9 mouse cellular contexts compared by ENCODE assay signal in genomic region chr10:74935016-74935415, GRCm38 (mm10). TPM values are rescaled to one million over a fixed set of nuclear protein-coding genes. Genes with fewer than 3 reads are reported as not detected.
DNase-seq lines count a peak whose midpoint lies in the region; ATAC-seq and TF ChIP-seq lines count a peak whose summit lies in the region.
"Had no signal": no experiment of that assay in that cellular context is flagged by ENCODE, and none has a peak within 500 bp of the region (broad histone marks: within the 10 kb centered on the region; RNA-seq: fewer than 3 reads in every experiment).

No protein-coding gene starts in this region.

- WGBS in hindbrain, postnatal 0 days = 25% methylated on average over 6 of the region's 6 CpGs
- 29% methylated on average over 6 of the region's 6 CpGs for WGBS in hindbrain, embryonic 13.5 days

- DNase-seq in hindbrain, postnatal 0 days (ENCODE audit: low spot score) = peak; percentile 70
- DNase-seq in 416B (ENCODE audit: low read depth) = peak; percentile 43
- DNase-seq in ES-CJ7 (ENCODE audit: low read depth, low spot score) = peak; percentile 74
- DNase-seq in kidney, postnatal 10 days = peak; percentile 46
- no peak for DNase-seq in c-Kit-positive CD71-positive TER-119-positive erythroid progenitor cells, embryonic 14.5 days (ENCODE audit: low spot score)
- DNase-seq in T-cell, adult 2 months (ENCODE audit: low spot score) = no peak
- no peak for DNase-seq in gastrocnemius, postnatal 10 days

- no peaks in the 10 kb centered on the region for H3K9me3 ChIP-seq in hindbrain, postnatal 0 days (ENCODE audit: low read length)
- no peaks in the 10 kb centered on the region for H3K9me3 ChIP-seq in hindbrain, embryonic 13.5 days
- H3K9me3 ChIP-seq: neural tube, embryonic 12.5 days had no signal

- H3K4me2 ChIP-seq in hindbrain, postnatal 0 days (ENCODE audit: low read depth, low read length) = no peak overlapping the region
- no peak overlapping the region for H3K4me2 ChIP-seq in hindbrain, embryonic 13.5 days
- H3K4me2 ChIP-seq: neural tube, embryonic 12.5 days had no signal

- H3K27ac ChIP-seq in hindbrain, postnatal 0 days = no peak overlapping the region
- H3K27ac ChIP-seq in hindbrain, embryonic 13.5 days = no peak overlapping the region
- H3K27ac ChIP-seq: neural tube, embryonic 12.5 days had no signal

- H3K9ac ChIP-seq in hindbrain, postnatal 0 days (replicated peaks; ENCODE audit: low read length) = no peak overlapping the region
- H3K9ac ChIP-seq in hindbrain, embryonic 13.5 days = no peak overlapping the region
- H3K9ac ChIP-seq: neural tube, embryonic 12.5 days had no signal

- ATAC-seq in hindbrain, postnatal 0 days = no peak
- ATAC-seq in hindbrain, embryonic 13.5 days (ENCODE audit: low FRiP score) = no peak

- no peaks in the 10 kb centered on the region for H3K4me1 ChIP-seq in hindbrain, postnatal 0 days (ENCODE audit: insufficient read depth, low read length)
- H3K4me1 ChIP-seq in hindbrain, embryonic 13.5 days (replicated peaks) = 0 out of 2 replicates have a peak, but pooled peaks cover 4% of the 10 kb centered on the region
- H3K4me1 ChIP-seq: neural tube, embryonic 12.5 days had no signal

- H3K36me3 ChIP-seq in hindbrain, postnatal 0 days (ENCODE audit: insufficient read depth, low read length) = no peaks in the 10 kb centered on the region
- no peaks in the 10 kb centered on the region for H3K36me3 ChIP-seq in hindbrain, embryonic 13.5 days
- H3K36me3 ChIP-seq: neural tube, embryonic 12.5 days had no signal

- TF ChIP-seq CTCF in hindbrain, postnatal 0 days (IDR thresholded peaks at IDR 0.05; ENCODE audit: low read depth) = peak; percentile 68

- H3K4me3 ChIP-seq in hindbrain, postnatal 0 days (ENCODE audit: low read length) = no peak overlapping the region
- no peak overlapping the region for H3K4me3 ChIP-seq in hindbrain, embryonic 13.5 days
- H3K4me3 ChIP-seq: neural tube, embryonic 12.5 days had no signal

- H3K27me3 ChIP-seq in hindbrain, postnatal 0 days (ENCODE audit: insufficient read depth, low read length) = no peaks in the 10 kb centered on the region
- H3K27me3 ChIP-seq in hindbrain, embryonic 13.5 days = 0 out of 2 replicates have a peak, but pooled peaks cover 2% of the 10 kb centered on the region
- H3K27me3 ChIP-seq: neural tube, embryonic 12.5 days had no signal

RNA-seq across cellular contexts. Expression of gene Gnaz, which starts 32.0 kb away (rescaled TPM):
- 166 and 178 TPM in 2 replicates for total RNA-seq in hindbrain, postnatal 0 days (2014; rRNA removed)
- polyA plus RNA-seq in hindbrain, postnatal 0 days (2015; fragmentation: Nextera tagmentation; extraction: Ambion mirVana) = 88.3 and 99.9 TPM in 2 replicates
- polyA plus RNA-seq in hindbrain, embryonic 13.5 days (2015; fragmentation: Nextera tagmentation; extraction: Ambion mirVana) = 45.1 and 46.6 TPM in 2 replicates
- total RNA-seq in gastrocnemius, postnatal 10 days (2021) = 1 to 10 TPM in 1 of 2 experiments, under 1 TPM in 1; 0.99 to 1.6 TPM

Comparison
In these comparisons a context has a peak if more than half of its experiments do, and no peak if none do; other contexts are left out.
1. DNase-seq: peak in hindbrain, postnatal 0 days (single experiment), 416B (single experiment), ES-CJ7 (single experiment) and kidney, postnatal 10 days (single experiment); none in c-Kit-positive CD71-positive TER-119-positive erythroid progenitor cells, embryonic 14.5 days (single experiment), T-cell, adult 2 months (single experiment) and gastrocnemius, postnatal 10 days (single experiment).
2. RNA of gene Gnaz, which starts 32.0 kb away (total RNA-seq): 166 to 178 TPM in hindbrain, postnatal 0 days; 0.99 to 1.6 TPM in gastrocnemius, postnatal 10 days; every median in the first group is over 10 times any median in the second.